Mouse (Mus musculus) A20 (cell line): Measurements from ENCODE around the gene Shank2.

ENCODE experiments used
- DNase-seq: peaks from one replicate; pipeline ENCODE4 v3.0.0-alpha.2; 2011; ENCODE audit warnings: low read depth, low spot score

The Shank2 gene

GRCm38 (mm10) chr7:144001628-144002027 is at the start of gene Shank2:
Gene Shank2 (plus strand): TSS chr7:144001928.
- no peak for DNase-seq

GRCm38 (mm10) chr7:143952130-143952529 is 49.6 kb upstream of the Shank2 start:
- DNase-seq: no peak

- DNase-seq: no peak
Measured at GRCm38 (mm10) chr7:143956575-143957295, 45.0 kb upstream of the Shank2 start.

- DNase-seq: no peak
Measured at GRCm38 (mm10) chr7:143958030-143958565, 43.6 kb upstream of the Shank2 start.

GRCm38 (mm10) chr7:143963813-143964212 is 37.9 kb upstream of the Shank2 start:
- DNase-seq: no peak

GRCm38 (mm10) chr7:143966621-143967020 is 35.1 kb upstream of the Shank2 start:
- no peak for DNase-seq

GRCm38 (mm10) chr7:143977491-143977830 is 24.3 kb upstream of the Shank2 start:
- no peak for DNase-seq

GRCm38 (mm10) chr7:143977831-143978682 is 23.7 kb upstream of the Shank2 start:
- no peak for DNase-seq

GRCm38 (mm10) chr7:143978741-143979371 is 22.9 kb upstream of the Shank2 start:
- DNase-seq: peak; percentile 33

- no peak for DNase-seq
Measured at GRCm38 (mm10) chr7:143979986-143980385, 21.7 kb upstream of the Shank2 start.

GRCm38 (mm10) chr7:143986281-143986680 is 15.4 kb upstream of the Shank2 start:
- no peak for DNase-seq

GRCm38 (mm10) chr7:143991160-143991559 is 10.6 kb upstream of the Shank2 start:
- no peak for DNase-seq

- DNase-seq: no peak
Measured at GRCm38 (mm10) chr7:143999073-143999472, 2.7 kb upstream of the Shank2 start.

GRCm38 (mm10) chr7:144003471-144003870 is 1.7 kb downstream of the Shank2 start:
- no peak for DNase-seq

- no peak for DNase-seq
Measured at GRCm38 (mm10) chr7:144008079-144008478, 6.4 kb downstream of the Shank2 start.

GRCm38 (mm10) chr7:144008985-144009384 is 7.3 kb downstream of the Shank2 start:
- no peak for DNase-seq

- DNase-seq: no peak
Measured at GRCm38 (mm10) chr7:144014485-144014884, 12.8 kb downstream of the Shank2 start.

- no peak for DNase-seq
Measured at GRCm38 (mm10) chr7:144021801-144022200, 20.1 kb downstream of the Shank2 start.

- DNase-seq: no peak
Measured at GRCm38 (mm10) chr7:144022682-144023081, 21.0 kb downstream of the Shank2 start.

- DNase-seq: no peak
Measured at GRCm38 (mm10) chr7:144023561-144023960, 21.8 kb downstream of the Shank2 start.

GRCm38 (mm10) chr7:144026024-144026752 is 24.5 kb downstream of the Shank2 start:
- DNase-seq: peak; percentile 8
